Mouse (Mus musculus): ENCODE measurements around the gene Eid1.

Gene Eid1

GRCm38 (mm10) chr2:125670846-125671245, 2.0 kb upstream of the Eid1 start:
- no peak for DNase-seq

GRCm38 (mm10) chr2:125672568-125672956, 333 bp upstream of the Eid1 start:
- peak; percentile 86 for DNase-seq

- DNase-seq = no peak
Observed at GRCm38 (mm10) chr2:125681811-125682210, 8.9 kb downstream of the Eid1 start.

GRCm38 (mm10) chr2:125683895-125684294, 11.0 kb downstream of the Eid1 start:
- no peak for DNase-seq

- DNase-seq = no peak
Observed at GRCm38 (mm10) chr2:125684559-125685440, 11.9 kb downstream of the Eid1 start.

GRCm38 (mm10) chr2:125685441-125686150, 12.7 kb downstream of the Eid1 start:
- DNase-seq = no peak

GRCm38 (mm10) chr2:125692010-125692409, 19.1 kb downstream of the Eid1 start:
- DNase-seq = no peak

- DNase-seq = no peak
Observed at GRCm38 (mm10) chr2:125694798-125695197, 21.9 kb downstream of the Eid1 start.

- DNase-seq = no peak
Observed at GRCm38 (mm10) chr2:125696219-125696618, 23.3 kb downstream of the Eid1 start.

GRCm38 (mm10) chr2:125701606-125702005, 28.7 kb downstream of the Eid1 start:
- DNase-seq = no peak

GRCm38 (mm10) chr2:125702851-125703250, 30.0 kb downstream of the Eid1 start:
- DNase-seq = no peak

- no peak for DNase-seq
Observed at GRCm38 (mm10) chr2:125704907-125705631, 32.2 kb downstream of the Eid1 start.

- DNase-seq = no peak
Observed at GRCm38 (mm10) chr2:125706510-125706921, 33.6 kb downstream of the Eid1 start.

GRCm38 (mm10) chr2:125716599-125716998, 43.7 kb downstream of the Eid1 start:
- DNase-seq = no peak

- DNase-seq = peak; percentile 25
Observed at GRCm38 (mm10) chr2:125723086-125723407, 50.2 kb downstream of the Eid1 start.

GRCm38 (mm10) chr2:125723408-125724085, 50.7 kb downstream of the Eid1 start:
- peak; percentile 64 for DNase-seq

GRCm38 (mm10) chr2:125724086-125724430, 51.2 kb downstream of the Eid1 start, which contains the start of gene Shc4:
Shc4 (minus strand) TSS chr2:125724148.
- no peak for DNase-seq

Measured in cerebellum, adult 9-10 months (tissue).